Comparison of ENCODE assay signal across 23 mouse cellular contexts in the genomic region with DNA sequence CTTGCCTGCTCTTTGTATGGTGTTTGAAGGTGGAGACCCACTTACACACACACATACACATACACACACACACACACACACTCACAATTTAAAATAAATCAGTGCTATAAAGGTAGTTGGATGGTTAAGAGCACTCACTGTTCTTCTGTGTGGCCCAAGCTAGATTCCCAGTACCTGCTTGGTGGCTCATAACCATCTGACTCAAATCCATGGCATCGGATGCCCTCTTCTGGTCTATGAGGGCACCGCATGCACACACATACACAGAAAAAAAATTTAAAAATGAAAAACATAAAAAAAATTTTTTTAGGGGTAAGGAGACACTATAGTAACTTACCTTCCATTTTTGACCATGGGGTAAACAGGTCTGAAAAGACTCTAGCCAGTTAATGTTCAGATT.
DNase-seq lines count a peak whose midpoint lies in the region; ATAC-seq and TF ChIP-seq lines count a peak whose summit lies in the region.
"Had no signal": no experiment of that assay in that cellular context is flagged by ENCODE, and none has a peak within 500 bp of the region (broad histone marks: within the 10 kb centered on the region; RNA-seq: fewer than 3 reads in every experiment).

No protein-coding gene starts in this region.

- H3K27ac ChIP-seq in hindbrain, postnatal 0 days = no peak overlapping the region
- H3K27ac ChIP-seq in hindbrain, embryonic 11.5 days (ENCODE audit: low read depth, low read length) = no peak overlapping the region
- H3K27ac ChIP-seq in layer of hippocampus, adult 2 months = no peak overlapping the region
- peak overlapping the region; percentile 82 for H3K27ac ChIP-seq in ES-Bruce4 (ENCODE audit: insufficient read depth, low read length)
- H3K27ac ChIP-seq in thymus, adult 2 months (ENCODE audit: control insufficient read depth, insufficient read depth, low read length) = no peak overlapping the region
- H3K27ac ChIP-seq: embryonic facial prominence, embryonic 15.5 days; forebrain, embryonic 15.5 days; heart, embryonic 13.5 days; hindbrain, embryonic 13.5 days had no signal

- H3K9ac ChIP-seq in hindbrain, postnatal 0 days (replicated peaks; ENCODE audit: low read length) = no peak overlapping the region
- no peak overlapping the region for H3K9ac ChIP-seq in hindbrain, embryonic 11.5 days (ENCODE audit: low read depth, low read length)
- no peak overlapping the region for H3K9ac ChIP-seq in ES-Bruce4 (ENCODE audit: low read depth, poor library complexity, severe bottlenecking)
- H3K9ac ChIP-seq: embryonic facial prominence, embryonic 15.5 days; forebrain, embryonic 15.5 days; heart, embryonic 13.5 days; hindbrain, embryonic 13.5 days had no signal

- no peak overlapping the region for H3K4me2 ChIP-seq in hindbrain, postnatal 0 days (ENCODE audit: low read depth, low read length)
- no peak overlapping the region for H3K4me2 ChIP-seq in hindbrain, embryonic 11.5 days (replicated peaks; ENCODE audit: low read depth, low read length)
- H3K4me2 ChIP-seq: embryonic facial prominence, embryonic 15.5 days; forebrain, embryonic 15.5 days; heart, embryonic 13.5 days; hindbrain, embryonic 13.5 days had no signal

- no peak overlapping the region for H3K4me3 ChIP-seq in hindbrain, postnatal 0 days (ENCODE audit: low read length)
- H3K4me3 ChIP-seq in hindbrain, embryonic 11.5 days (ENCODE audit: low read depth, low read length) = no peak overlapping the region
- H3K4me3 ChIP-seq in layer of hippocampus, adult 2 months = no peak overlapping the region
- H3K4me3 ChIP-seq in ES-Bruce4 (ENCODE audit: low read depth, low read length) = no peak overlapping the region
- no peak overlapping the region for H3K4me3 ChIP-seq in thymus, adult 2 months (ENCODE audit: control insufficient read depth, insufficient read depth, low read length)
- H3K4me3 ChIP-seq: embryonic facial prominence, embryonic 15.5 days; erythroblast, embryonic 14.5 days; forebrain, embryonic 15.5 days; heart, embryonic 13.5 days; hindbrain, embryonic 13.5 days had no signal

- intact Hi-C loops in heart, postnatal 36 days (cut with DNase I) = no loop called here

- 99% methylated on average over 2 of the region's 2 CpGs for WGBS in hindbrain, postnatal 0 days
- WGBS in hindbrain, embryonic 11.5 days = 96% methylated on average over 2 of the region's 2 CpGs
- 96% methylated on average over 2 of the region's 2 CpGs for WGBS in thymus, adult 2 months

- TF ChIP-seq POLR2A in ES-Bruce4 (IDR thresholded peaks at IDR 0.05; ENCODE audit: insufficient read depth, low read length) = no peak
- TF ChIP-seq POLR2A in thymus, adult 2 months (IDR thresholded peaks at IDR 0.05; ENCODE audit: control insufficient read depth, extremely low read depth, insufficient read depth, low read length, poor library complexity) = no peak

- peak; percentile 10; the same call in 1 of the 2 replicates for TF ChIP-seq CTCF in hindbrain, postnatal 0 days (IDR thresholded peaks at IDR 0.05; ENCODE audit: low read depth)
- peak; percentile 38 for TF ChIP-seq CTCF in layer of hippocampus, adult 2 months (conservative IDR thresholded peaks at IDR 0.05)
- TF ChIP-seq CTCF in ES-Bruce4 (IDR thresholded peaks at IDR 0.05; ENCODE audit: low read depth, low read length) = peak; percentile 6
- TF ChIP-seq CTCF in thymus, adult 2 months (IDR thresholded peaks at IDR 0.05; ENCODE audit: borderline replicate concordance, control insufficient read depth, extremely low read depth, insufficient read depth, low read length, poor library complexity) = no peak

- H3K36me3 ChIP-seq in hindbrain, postnatal 0 days (ENCODE audit: insufficient read depth, low read length) = no peaks in the 10 kb centered on the region
- H3K36me3 ChIP-seq in hindbrain, embryonic 11.5 days (ENCODE audit: control insufficient read depth, insufficient read depth, low read length) = no peaks in the 10 kb centered on the region
- H3K36me3 ChIP-seq in ES-Bruce4 (ENCODE audit: control insufficient read depth, insufficient read depth, low read length, poor library complexity, severe bottlenecking) = no peaks in the 10 kb centered on the region
- H3K36me3 ChIP-seq in thymus, adult 2 months (ENCODE audit: control insufficient read depth, insufficient read depth, low read length) = no peaks in the 10 kb centered on the region
- H3K36me3 ChIP-seq: embryonic facial prominence, embryonic 15.5 days; forebrain, embryonic 15.5 days; G1E; heart, embryonic 13.5 days; hindbrain, embryonic 13.5 days had no signal

- H3K4me1 ChIP-seq in hindbrain, postnatal 0 days (ENCODE audit: insufficient read depth, low read length) = no peaks in the 10 kb centered on the region
- no peaks in the 10 kb centered on the region for H3K4me1 ChIP-seq in hindbrain, embryonic 11.5 days (replicated peaks; ENCODE audit: control insufficient read depth, insufficient read depth, low read length)
- H3K4me1 ChIP-seq in ES-Bruce4 (ENCODE audit: control insufficient read depth, insufficient read depth, low read length) = no peaks in the 10 kb centered on the region
- no peaks in the 10 kb centered on the region for H3K4me1 ChIP-seq in thymus, adult 2 months (replicated peaks; ENCODE audit: control insufficient read depth, insufficient read depth, low read length)
- H3K4me1 ChIP-seq: embryonic facial prominence, embryonic 15.5 days; forebrain, embryonic 15.5 days; heart, embryonic 13.5 days; hindbrain, embryonic 13.5 days had no signal

- ATAC-seq in hindbrain, postnatal 0 days = no peak
- ATAC-seq in hindbrain, embryonic 11.5 days (ENCODE audit: low FRiP score) = no peak
- ATAC-seq: forebrain, embryonic 15.5 days; Patski had no signal

- no peaks in the 10 kb centered on the region for H3K27me3 ChIP-seq in hindbrain, postnatal 0 days (ENCODE audit: insufficient read depth, low read length)
- H3K27me3 ChIP-seq in hindbrain, embryonic 11.5 days (ENCODE audit: control insufficient read depth, insufficient read depth, low read length) = no peaks in the 10 kb centered on the region
- H3K27me3 ChIP-seq in ES-Bruce4 (ENCODE audit: control insufficient read depth, insufficient read depth, low read length, poor library complexity, severe bottlenecking) = no peaks in the 10 kb centered on the region
- no peaks in the 10 kb centered on the region for H3K27me3 ChIP-seq in thymus, adult 2 months (ENCODE audit: control insufficient read depth, insufficient read depth, low read length)
- H3K27me3 ChIP-seq: embryonic facial prominence, embryonic 15.5 days; forebrain, embryonic 15.5 days; heart, embryonic 13.5 days; hindbrain, embryonic 13.5 days; Patski had no signal

- no peak for TF ChIP-seq EP300 in ES-Bruce4 (IDR thresholded peaks at IDR 0.05; ENCODE audit: insufficient read depth, low read depth, low read length)

- no peak for DNase-seq in hindbrain, postnatal 0 days (ENCODE audit: low spot score)
- DNase-seq in hindbrain, embryonic 11.5 days (ENCODE audit: low spot score) = no peak
- DNase-seq in layer of hippocampus, adult 2 months (ENCODE audit: low spot score in 2 of 2) = no peak
- no peak for DNase-seq in layer of hippocampus, adult 9-10 months (ENCODE audit: low spot score)
- DNase-seq in R1 (ENCODE audit: low read depth, low spot score) = peak; percentile 60
- no peak for DNase-seq in thymus, adult 2 months
- DNase-seq in heart, postnatal 36 days = no peak
- DNase-seq: adrenal gland, adult 8-10 months; adrenal gland, postnatal 36 days; cerebellum, adult 11 months; cerebellum, adult 8-10 months; cerebellum, postnatal 14 days; embryo, embryonic 11 days; gastrocnemius, postnatal 36 days; heart, postnatal 4 days had no signal

- no peaks in the 10 kb centered on the region for H3K9me3 ChIP-seq in hindbrain, postnatal 0 days (ENCODE audit: low read length)
- no peaks in the 10 kb centered on the region for H3K9me3 ChIP-seq in hindbrain, embryonic 11.5 days (ENCODE audit: control insufficient read depth, low read length)
- no peaks in the 10 kb centered on the region for H3K9me3 ChIP-seq in ES-Bruce4 (replicated peaks; ENCODE audit: control insufficient read depth, insufficient read depth, low read length, poor library complexity, severe bottlenecking)
- H3K9me3 ChIP-seq: embryonic facial prominence, embryonic 15.5 days; forebrain, embryonic 15.5 days; heart, embryonic 13.5 days; hindbrain, embryonic 13.5 days had no signal
